Mouse (Mus musculus): ENCODE data around the gene Abcb4. TPM values are rescaled to one million over a fixed set of nuclear protein-coding genes. Genes with fewer than 3 reads are reported as not detected.

Gene Abcb4
- polyA plus RNA-seq, 1 experiment from 2014 or later = 2.4 TPM

GRCm38 (mm10) chr5:8943836-8944235 is 50.3 kb downstream of the Abcb4 start:
- no peaks in the 10 kb centered on the region for H3K9me3 ChIP-seq (replicated peaks; ENCODE audit: control insufficient read depth, low read length)
- H3K4me1 ChIP-seq (ENCODE audit: control insufficient read depth, insufficient read depth, low read length) = no peaks in the 10 kb centered on the region
- no peak overlapping the region for H3K4me3 ChIP-seq (replicated peaks; ENCODE audit: low read length)
- ATAC-seq (ENCODE audit: insufficient read depth, low FRiP score) = no peak
- no peak overlapping the region for H3K27ac ChIP-seq (ENCODE audit: low read length)
- 77% methylated on average over 3 of the region's 3 CpGs for WGBS
- H3K9ac ChIP-seq (ENCODE audit: low read length) = no peak overlapping the region
- H3K4me2 ChIP-seq (ENCODE audit: low read depth, low read length) = no peak overlapping the region
- H3K27me3 ChIP-seq (ENCODE audit: control insufficient read depth, insufficient read depth, low read length) = no peaks in the 10 kb centered on the region
- no peaks in the 10 kb centered on the region for H3K36me3 ChIP-seq (ENCODE audit: control insufficient read depth, insufficient read depth, low read length)

GRCm38 (mm10) chr5:8947423-8948110 is 54.0 kb downstream of the Abcb4 start:
- no peak overlapping the region for H3K4me3 ChIP-seq (replicated peaks; ENCODE audit: low read length)
- 76% methylated on average over 4 of the region's 4 CpGs for WGBS
- H3K4me2 ChIP-seq (ENCODE audit: low read depth, low read length) = no peak overlapping the region
- no peaks in the 10 kb centered on the region for H3K27me3 ChIP-seq (ENCODE audit: control insufficient read depth, insufficient read depth, low read length)
- H3K4me1 ChIP-seq (ENCODE audit: control insufficient read depth, insufficient read depth, low read length) = no peaks in the 10 kb centered on the region
- H3K27ac ChIP-seq (ENCODE audit: low read length) = no peak overlapping the region
- no peaks in the 10 kb centered on the region for H3K36me3 ChIP-seq (ENCODE audit: control insufficient read depth, insufficient read depth, low read length)
- no peak overlapping the region for H3K9ac ChIP-seq (ENCODE audit: low read length)
- H3K9me3 ChIP-seq (replicated peaks; ENCODE audit: control insufficient read depth, low read length) = no peaks in the 10 kb centered on the region
- ATAC-seq (ENCODE audit: insufficient read depth, low FRiP score) = no peak

- H3K9me3 ChIP-seq (replicated peaks; ENCODE audit: control insufficient read depth, low read length) = no peaks in the 10 kb centered on the region
- no peak overlapping the region for H3K4me2 ChIP-seq (ENCODE audit: low read depth, low read length)
- H3K27ac ChIP-seq (ENCODE audit: low read length) = no peak overlapping the region
- H3K27me3 ChIP-seq (ENCODE audit: control insufficient read depth, insufficient read depth, low read length) = no peaks in the 10 kb centered on the region
- 86% methylated on average over 2 of the region's 2 CpGs for WGBS
- H3K36me3 ChIP-seq (ENCODE audit: control insufficient read depth, insufficient read depth, low read length) = no peaks in the 10 kb centered on the region
- no peak overlapping the region for H3K9ac ChIP-seq (ENCODE audit: low read length)
- no peak overlapping the region for H3K4me3 ChIP-seq (replicated peaks; ENCODE audit: low read length)
- H3K4me1 ChIP-seq (ENCODE audit: control insufficient read depth, insufficient read depth, low read length) = no peaks in the 10 kb centered on the region
- no peak for ATAC-seq (ENCODE audit: insufficient read depth, low FRiP score)
Observed at GRCm38 (mm10) chr5:8953660-8954059, 60.1 kb downstream of the Abcb4 start.

- WGBS = 94% methylated on average over 3 of the region's 3 CpGs
- H3K27ac ChIP-seq (ENCODE audit: low read length) = no peak overlapping the region
Observed at GRCm38 (mm10) chr5:8955544-8955943, 62.0 kb downstream of the Abcb4 start.

GRCm38 (mm10) chr5:8960534-8960933 is 67.0 kb downstream of the Abcb4 start:
- H3K9ac ChIP-seq (ENCODE audit: low read length) = no peak overlapping the region
- no peak overlapping the region for H3K4me3 ChIP-seq (replicated peaks; ENCODE audit: low read length)
- H3K27ac ChIP-seq (ENCODE audit: low read length) = no peak overlapping the region
- peaks cover 10% of the 10 kb centered on the region; the same call in 1 of the 2 replicates for H3K36me3 ChIP-seq (ENCODE audit: control insufficient read depth, insufficient read depth, low read length)
- H3K4me1 ChIP-seq (ENCODE audit: control insufficient read depth, insufficient read depth, low read length) = no peaks in the 10 kb centered on the region
- 79% methylated on average over 4 of the region's 4 CpGs for WGBS
- H3K4me2 ChIP-seq (ENCODE audit: low read depth, low read length) = no peak overlapping the region
- H3K9me3 ChIP-seq (replicated peaks; ENCODE audit: control insufficient read depth, low read length) = no peaks in the 10 kb centered on the region
- ATAC-seq (ENCODE audit: insufficient read depth, low FRiP score) = 0 out of 2 replicates have a peak, but pooled peaks have one; percentile 13
- H3K27me3 ChIP-seq (ENCODE audit: control insufficient read depth, insufficient read depth, low read length) = no peaks in the 10 kb centered on the region

More at GRCm38 (mm10) chr5:8955544-8955943, 62.0 kb downstream of the Abcb4 start:
- no peak overlapping the region for H3K4me2 ChIP-seq (ENCODE audit: low read depth, low read length)
- no peak overlapping the region for H3K4me3 ChIP-seq (replicated peaks; ENCODE audit: low read length)
- no peaks in the 10 kb centered on the region for H3K36me3 ChIP-seq (ENCODE audit: control insufficient read depth, insufficient read depth, low read length)
- ATAC-seq (ENCODE audit: insufficient read depth, low FRiP score) = no peak
- H3K27me3 ChIP-seq (ENCODE audit: control insufficient read depth, insufficient read depth, low read length) = no peaks in the 10 kb centered on the region
- H3K9ac ChIP-seq (ENCODE audit: low read length) = no peak overlapping the region
- H3K9me3 ChIP-seq (replicated peaks; ENCODE audit: control insufficient read depth, low read length) = no peaks in the 10 kb centered on the region
- H3K4me1 ChIP-seq (ENCODE audit: control insufficient read depth, insufficient read depth, low read length) = no peaks in the 10 kb centered on the region

- WGBS = 94% methylated on average over 5 of the region's 5 CpGs
- peaks cover 17% of the 10 kb centered on the region for H3K36me3 ChIP-seq (ENCODE audit: control insufficient read depth, insufficient read depth, low read length)
- no peaks in the 10 kb centered on the region for H3K9me3 ChIP-seq (replicated peaks; ENCODE audit: control insufficient read depth, low read length)
Observed at GRCm38 (mm10) chr5:8964487-8964886, 71.0 kb downstream of the Abcb4 start.

GRCm38 (mm10) chr5:8970694-8971093 is 77.2 kb downstream of the Abcb4 start:
- ATAC-seq (ENCODE audit: insufficient read depth, low FRiP score) = no peak
- Histone ChIP-seq H3K4me1 (ENCODE audit: control insufficient read depth, insufficient read depth, low read length) (no peaks in the 10 kb centered on the region), H3K27ac (ENCODE audit: low read length) (no peak overlapping the region), H3K4me3 (replicated peaks; ENCODE audit: low read length) (no peak overlapping the region), H3K9me3 (replicated peaks; ENCODE audit: control insufficient read depth, low read length) (no peaks in the 10 kb centered on the region), H3K4me2 (ENCODE audit: low read depth, low read length) (no peak overlapping the region), H3K9ac (ENCODE audit: low read length) (no peak overlapping the region), H3K36me3 (ENCODE audit: control insufficient read depth, insufficient read depth, low read length) (peaks cover 10% of the 10 kb centered on the region; the same call in 1 of the 2 replicates), H3K27me3 (ENCODE audit: control insufficient read depth, insufficient read depth, low read length) (no peaks in the 10 kb centered on the region)
- 88% methylated on average over 2 of the region's 2 CpGs for WGBS

More at GRCm38 (mm10) chr5:8964487-8964886, 71.0 kb downstream of the Abcb4 start:
- Histone ChIP-seq H3K27me3 (ENCODE audit: control insufficient read depth, insufficient read depth, low read length) (no peaks in the 10 kb centered on the region), H3K4me3 (replicated peaks; ENCODE audit: low read length) (no peak overlapping the region), H3K4me2 (ENCODE audit: low read depth, low read length) (no peak overlapping the region), H3K4me1 (ENCODE audit: control insufficient read depth, insufficient read depth, low read length) (no peaks in the 10 kb centered on the region), H3K27ac (ENCODE audit: low read length) (no peak overlapping the region), H3K9ac (ENCODE audit: low read length) (no peak overlapping the region)
- ATAC-seq (ENCODE audit: insufficient read depth, low FRiP score) = no peak

GRCm38 (mm10) chr5:8972355-8972754 is 78.8 kb downstream of the Abcb4 start:
- Histone ChIP-seq H3K27ac (ENCODE audit: low read length) (no peak overlapping the region), H3K4me3 (replicated peaks; ENCODE audit: low read length) (no peak overlapping the region), H3K27me3 (ENCODE audit: control insufficient read depth, insufficient read depth, low read length) (no peaks in the 10 kb centered on the region), H3K36me3 (ENCODE audit: control insufficient read depth, insufficient read depth, low read length) (peaks cover 10% of the 10 kb centered on the region; the same call in 1 of the 2 replicates), H3K4me2 (ENCODE audit: low read depth, low read length) (no peak overlapping the region), H3K9ac (ENCODE audit: low read length) (no peak overlapping the region), H3K4me1 (ENCODE audit: control insufficient read depth, insufficient read depth, low read length) (no peaks in the 10 kb centered on the region), H3K9me3 (replicated peaks; ENCODE audit: control insufficient read depth, low read length) (no peaks in the 10 kb centered on the region)
- WGBS = 96% methylated on average over 7 of the region's 7 CpGs
- no peak for ATAC-seq (ENCODE audit: insufficient read depth, low FRiP score)

- Histone ChIP-seq H3K27me3 (ENCODE audit: control insufficient read depth, insufficient read depth, low read length) (no peaks in the 10 kb centered on the region), H3K9me3 (replicated peaks; ENCODE audit: control insufficient read depth, low read length) (no peaks in the 10 kb centered on the region), H3K4me2 (ENCODE audit: low read depth, low read length) (no peak overlapping the region), H3K9ac (ENCODE audit: low read length) (no peak overlapping the region), H3K36me3 (ENCODE audit: control insufficient read depth, insufficient read depth, low read length) (peaks cover 3% of the 10 kb centered on the region), H3K27ac (ENCODE audit: low read length) (no peak overlapping the region), H3K4me1 (ENCODE audit: control insufficient read depth, insufficient read depth, low read length) (no peaks in the 10 kb centered on the region), H3K4me3 (replicated peaks; ENCODE audit: low read length) (no peak overlapping the region)
- ATAC-seq (ENCODE audit: insufficient read depth, low FRiP score) = no peak
Observed at GRCm38 (mm10) chr5:8974721-8975120, 81.2 kb downstream of the Abcb4 start.

Measured in stomach, embryonic 16.5 days (tissue).